Mouse (Mus musculus): ENCODE results near the gene Hdac4.

- no peak for TF ChIP-seq POLR2A (IDR thresholded peaks at IDR 0.05; ENCODE audit: borderline replicate concordance, extremely low read depth, low read depth, low read length)
- no peak for TF ChIP-seq CTCF (IDR thresholded peaks at IDR 0.05; ENCODE audit: insufficient read depth, low read length)
Observed at GRCm38 (mm10) chr1:91985783-91986182, 209.7 kb downstream of the Hdac4 start.
